Mouse (Mus musculus) myocyte (in vitro differentiated cells): ENCODE measurements around the gene Mapk8ip3.

ENCODE experiments used
- CEBPB ChIP-seq: IDR thresholded peaks from 2 replicates; pipeline ENCODE4 v1.6.1; 2011; ENCODE audit warnings: mild to moderate bottlenecking, moderate library complexity; ENCODE audit not compliant: poor library complexity, insufficient read depth, severe bottlenecking
- E2F4 ChIP-seq: IDR thresholded peaks from one replicate; pipeline ENCODE4 v1.6.1; 2011; ENCODE audit warnings: mild to moderate bottlenecking, control low read depth, moderate library complexity; ENCODE audit not compliant: insufficient read depth
- MYOD1 ChIP-seq, 3 experiments: IDR thresholded peaks; one replicate each; pipeline ENCODE4 v1.6.1; 2011; ENCODE audit warnings: control low read depth in 2 of 3, low read depth in 2 of 3, mild to moderate bottlenecking in 2 of 3, moderate library complexity in 1 of 3; ENCODE audit not compliant: insufficient read length in 2 of 3, control insufficient read depth in 1 of 3
- MYOG ChIP-seq, 3 experiments: IDR thresholded peaks; one replicate each; pipeline ENCODE4 v1.6.1; 2011; ENCODE audit warnings: control low read depth in 2 of 3, low read depth in 2 of 3, mild to moderate bottlenecking in 2 of 3; ENCODE audit not compliant: insufficient read length in 2 of 3, control insufficient read depth in 1 of 3, insufficient read depth in 1 of 3
- POLR2A ChIP-seq: IDR thresholded peaks from one replicate; pipeline ENCODE4 v1.6.1; 2011; ENCODE audit warnings: low read depth, mild to moderate bottlenecking, control low read depth, moderate library complexity; ENCODE audit not compliant: insufficient read length
- POLR2AphosphoS2 ChIP-seq: IDR thresholded peaks from one replicate; pipeline ENCODE4 v1.6.1; 2011; ENCODE audit warnings: low read depth, control low read depth; ENCODE audit not compliant: insufficient read length
- SRF ChIP-seq: IDR thresholded peaks from one replicate; pipeline ENCODE4 v1.6.1; 2011; ENCODE audit warnings: low read depth; ENCODE audit not compliant: control insufficient read depth, insufficient read length
- TCF12 ChIP-seq: IDR thresholded peaks from one replicate; pipeline ENCODE4 v1.6.1; 2011; ENCODE audit warnings: mild to moderate bottlenecking, control low read depth; ENCODE audit not compliant: poor library complexity, insufficient read depth, severe bottlenecking
- TCF3 ChIP-seq: IDR thresholded peaks from one replicate; pipeline ENCODE4 v1.6.1; 2011; ENCODE audit warnings: low read depth, control low read depth; ENCODE audit not compliant: insufficient read length
- USF1 ChIP-seq: IDR thresholded peaks from one replicate; pipeline ENCODE4 v1.6.1; 2011; ENCODE audit warnings: low read depth, mild to moderate bottlenecking, control low read depth, moderate library complexity

- TF ChIP-seq POLR2A (no peak), MYOG (IDR thresholded peaks at IDR 0.05; ENCODE audit: control insufficient read depth in 1 of 3, insufficient read depth in 1 of 3, insufficient read length in 2 of 3, low read depth in 2 of 3) (no peak), TCF12 (no peak), POLR2AphosphoS2 (peak; percentile 50), SRF (no peak), CEBPB (no peak), E2F4 (no peak), USF1 (no peak), MYOD1 (IDR thresholded peaks at IDR 0.05; ENCODE audit: control insufficient read depth in 1 of 3, insufficient read length in 2 of 3, low read depth in 2 of 3) (no peak), TCF3 (no peak)
Measured at GRCm38 (mm10) chr17:24903767-24904166, 33.0 kb downstream of the Mapk8ip3 start.
